Mouse (Mus musculus) lung, postnatal 0 days (tissue): ENCODE measurements at regions not wholly inside any gene's neighbourhood (a gene's known extent, or its start where the extent isn't known, plus 50 kb on each side); places are given as distances from the start of the nearest gene placed in this dataset.

Experiments
- ATAC-seq: fragments of 200-750 bp; cut with Nextera tagmentation; 2 replicates; pipeline ENCODE4 v1.8.0; 2017; ENCODE audit warnings: moderate library complexity
- DNase-seq: peaks from one replicate; pipeline ENCODE4 v3.0.0-alpha.2; 2016; ENCODE audit warnings: low spot score
- H3K27ac ChIP-seq: fragments of 300-500 bp; sonication (generic); 2 replicates; pipeline ENCODE4 v1.5.1; 2014; ENCODE audit warnings: antibody characterized with exemption, mild to moderate bottlenecking, low read length, mixed read lengths
- H3K27me3 ChIP-seq: fragments of 300-500 bp; sonication (generic); replicated peaks from 2 replicates; pipeline ENCODE4 v1.6.1; 2014; ENCODE audit warnings: low read length, mixed read lengths; ENCODE audit not compliant: insufficient read depth
- H3K36me3 ChIP-seq: fragments of 300-500 bp; sonication (generic); 2 replicates; pipeline ENCODE4 v1.6.1; 2014; ENCODE audit warnings: low read length, mixed read lengths; ENCODE audit not compliant: insufficient read depth
- H3K4me1 ChIP-seq: fragments of 300-500 bp; sonication (generic); 2 replicates; pipeline ENCODE4 v1.6.1; 2014; ENCODE audit warnings: antibody characterized with exemption, low read depth, low read length, mixed read lengths; ENCODE audit not compliant: insufficient read depth
- H3K4me2 ChIP-seq: fragments of 300-500 bp; sonication (generic); replicated peaks from 2 replicates; pipeline ENCODE4 v1.6.1; 2014; ENCODE audit warnings: low read depth, mild to moderate bottlenecking, low read length, moderate library complexity, mixed read lengths
- H3K4me3 ChIP-seq: fragments of 300-500 bp; sonication (generic); 2 replicates; pipeline ENCODE4 v1.5.1; 2014; ENCODE audit warnings: low read depth, low read length
- H3K9ac ChIP-seq: fragments of 300-500 bp; sonication (generic); replicated peaks from 2 replicates; pipeline ENCODE4 v1.6.1; 2014; ENCODE audit warnings: low read depth, mild to moderate bottlenecking
- H3K9me3 ChIP-seq: fragments of 300-500 bp; sonication (generic); 2 replicates; pipeline ENCODE4 v1.6.1; 2016; ENCODE audit warnings: low read length, mixed read lengths
- CTCF ChIP-seq: IDR thresholded peaks from 2 replicates; pipeline ENCODE4 v1.5.1; 2016; ENCODE audit warnings: antibody characterized with exemption, mild to moderate bottlenecking
- EP300 ChIP-seq: IDR thresholded peaks from 2 replicates; pipeline ENCODE4 v1.6.1; 2016; ENCODE audit warnings: antibody characterized with exemption, mild to moderate bottlenecking, control low read depth
- WGBS: fragments of 180-500 bp; shearing (Covaris S2); extraction: QIAGEN DNeasy Blood & Tissue Kit; methylation state at CpG from one replicate; pipeline ENCODE4 v1.1.7; 2014; 5-methylcytosine and 5-hydroxymethylcytosine counted together

- H3K9ac ChIP-seq = no peak overlapping the region
- 36% methylated on average over 19 of the region's 19 CpGs for WGBS
- H3K4me3 ChIP-seq = no peak overlapping the region
- no peak overlapping the region for H3K27ac ChIP-seq
- no peaks in the 10 kb centered on the region for H3K9me3 ChIP-seq
- DNase-seq (peak; percentile 86), ATAC-seq (peak; percentile 33; the same call in 1 of the 2 replicates)
- peak; percentile 79 for TF ChIP-seq CTCF
- TF ChIP-seq EP300 = no peak
- H3K4me1 ChIP-seq = no peaks in the 10 kb centered on the region
- no peak overlapping the region for H3K4me2 ChIP-seq
- no peaks in the 10 kb centered on the region for H3K36me3 ChIP-seq
- H3K27me3 ChIP-seq = no peaks in the 10 kb centered on the region
Measured at GRCm38 (mm10) chr14:106500344-106501135, 394.5 kb downstream of the Trim52 start.

GRCm38 (mm10) chr14:106506921-106507320 is 400.9 kb downstream of the Trim52 start:
- H3K9ac ChIP-seq = no peak overlapping the region
- DNase-seq (no peak), ATAC-seq (no peak)
- H3K36me3 ChIP-seq = no peaks in the 10 kb centered on the region
- WGBS = 64% methylated on average over 4 of the region's 4 CpGs
- no peaks in the 10 kb centered on the region for H3K27me3 ChIP-seq
- H3K9me3 ChIP-seq = no peaks in the 10 kb centered on the region
- no peaks in the 10 kb centered on the region for H3K4me1 ChIP-seq
- no peak overlapping the region for H3K4me3 ChIP-seq
- no peak for TF ChIP-seq EP300
- TF ChIP-seq CTCF = no peak
- no peak overlapping the region for H3K4me2 ChIP-seq
- H3K27ac ChIP-seq = no peak overlapping the region

DNA sequence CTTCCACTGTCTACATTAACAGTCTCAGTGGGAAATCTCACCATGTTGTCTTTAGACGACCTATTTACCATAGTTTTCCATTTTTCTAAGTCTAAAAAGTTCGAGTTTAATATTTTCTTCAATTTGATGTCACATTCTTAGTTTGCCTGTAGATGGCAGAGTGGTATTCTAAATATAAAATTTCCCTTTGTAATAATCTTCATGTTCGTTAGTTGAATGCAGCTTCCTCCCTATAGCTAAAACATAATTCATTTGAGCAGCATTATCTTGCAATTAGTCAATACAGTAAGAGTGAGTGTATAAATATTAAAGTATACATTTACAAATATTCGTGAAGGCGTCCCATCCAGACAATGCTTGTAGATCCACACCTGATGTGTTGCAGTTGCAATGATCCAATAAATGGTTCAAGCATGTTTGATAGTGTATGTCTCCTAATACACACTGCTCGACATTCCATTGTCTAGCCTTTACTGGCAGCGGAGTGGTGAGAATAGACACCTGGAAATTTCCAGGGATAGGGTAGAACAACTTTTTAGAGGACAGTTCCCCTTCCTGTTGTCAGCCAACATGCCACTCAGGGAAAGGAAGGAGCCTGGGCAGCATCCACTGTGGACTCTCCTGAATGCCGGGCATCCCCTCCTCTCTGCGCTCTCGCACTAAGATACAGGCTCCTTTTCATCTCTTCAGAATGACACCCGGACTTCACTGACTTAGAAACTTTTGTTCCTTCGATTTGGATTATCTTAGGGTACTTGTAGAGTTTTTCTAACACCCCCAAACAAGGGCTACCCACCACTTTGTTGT is 412.8 kb downstream of the Trim52 start:
- no peaks in the 10 kb centered on the region for H3K4me1 ChIP-seq
- no peak overlapping the region for H3K27ac ChIP-seq
- H3K4me3 ChIP-seq = no peak overlapping the region
- H3K27me3 ChIP-seq = no peaks in the 10 kb centered on the region
- no peaks in the 10 kb centered on the region for H3K9me3 ChIP-seq
- DNase-seq (peak; percentile 10), ATAC-seq (no peak)
- H3K36me3 ChIP-seq = no peaks in the 10 kb centered on the region
- 67% methylated on average over 12 of the region's 12 CpGs for WGBS
- H3K4me2 ChIP-seq = no peak overlapping the region
- no peak overlapping the region for H3K9ac ChIP-seq
- TF ChIP-seq CTCF = no peak
- TF ChIP-seq EP300 = no peak

DNA sequence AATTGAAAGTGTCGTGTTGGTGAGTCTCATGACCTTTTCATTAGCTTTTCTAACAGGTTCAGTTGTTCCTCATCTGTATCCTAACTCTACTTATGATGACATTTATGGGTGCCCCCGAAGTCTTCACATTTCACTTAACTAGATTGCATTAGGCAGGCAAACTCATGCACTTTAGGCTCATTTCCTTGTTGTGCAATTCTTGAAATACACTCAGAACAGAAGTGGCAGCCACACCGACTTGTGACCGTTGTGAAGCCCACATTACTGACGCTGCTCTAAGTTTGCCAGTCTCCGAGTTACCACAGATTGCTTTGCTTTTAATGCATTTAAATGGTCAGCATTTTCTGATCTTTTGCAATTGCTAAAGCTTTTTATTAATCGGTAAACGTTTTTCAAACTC is 414.8 kb downstream of the Trim52 start:
- 52% methylated on average over 8 of the region's 8 CpGs for WGBS
- no peaks in the 10 kb centered on the region for H3K9me3 ChIP-seq
- no peaks in the 10 kb centered on the region for H3K36me3 ChIP-seq
- no peak overlapping the region for H3K4me3 ChIP-seq
- H3K4me1 ChIP-seq = no peaks in the 10 kb centered on the region
- H3K4me2 ChIP-seq = no peak overlapping the region
- H3K9ac ChIP-seq = no peak overlapping the region
- TF ChIP-seq CTCF = no peak
- TF ChIP-seq EP300 = no peak
- H3K27ac ChIP-seq = no peak overlapping the region
- ATAC-seq = peak; percentile 50
- peak; percentile 34 for DNase-seq
- no peaks in the 10 kb centered on the region for H3K27me3 ChIP-seq

GRCm38 (mm10) chr14:106550150-106550549 is 444.2 kb downstream of the Trim52 start:
- WGBS = 14% methylated on average over 1 of the region's 1 CpGs
- TF ChIP-seq CTCF (no peak), EP300 (no peak)
- ATAC-seq = no peak
- H3K9me3 ChIP-seq = no peaks in the 10 kb centered on the region
- DNase-seq = no peak
- H3K9ac ChIP-seq = no peak overlapping the region
- no peak overlapping the region for H3K27ac ChIP-seq
- H3K4me1 ChIP-seq = no peaks in the 10 kb centered on the region
- H3K36me3 ChIP-seq = no peaks in the 10 kb centered on the region
- H3K4me3 ChIP-seq = no peak overlapping the region
- no peaks in the 10 kb centered on the region for H3K27me3 ChIP-seq
- no peak overlapping the region for H3K4me2 ChIP-seq

DNA sequence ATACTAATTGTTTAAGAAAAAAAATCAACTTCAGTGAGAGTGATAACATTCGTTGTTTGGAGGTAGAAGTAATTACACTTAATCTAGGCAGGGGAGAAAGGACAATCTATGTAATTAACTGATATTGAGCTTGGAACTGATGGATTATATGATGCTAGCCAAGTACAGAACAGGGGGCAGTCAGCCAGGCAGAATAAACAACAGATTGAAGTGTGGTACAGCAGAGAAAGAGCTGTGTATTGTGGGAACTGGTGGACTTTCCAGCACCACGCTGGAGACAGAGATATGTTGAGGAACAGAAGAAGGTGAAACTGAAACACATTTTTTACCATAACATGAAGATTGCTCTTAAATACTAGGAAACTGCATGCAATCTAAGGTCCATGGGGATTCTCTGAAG is 473.3 kb downstream of the Trim52 start:
- no peaks in the 10 kb centered on the region for H3K4me1 ChIP-seq
- H3K9me3 ChIP-seq = no peaks in the 10 kb centered on the region
- WGBS = 49% methylated on average over 2 of the region's 2 CpGs
- no peaks in the 10 kb centered on the region for H3K36me3 ChIP-seq
- no peaks in the 10 kb centered on the region for H3K27me3 ChIP-seq
- DNase-seq = no peak
- ATAC-seq = no peak
- H3K4me2 ChIP-seq = no peak overlapping the region
- H3K9ac ChIP-seq = no peak overlapping the region
- TF ChIP-seq CTCF (no peak), EP300 (no peak)
- no peak overlapping the region for H3K27ac ChIP-seq
- no peak overlapping the region for H3K4me3 ChIP-seq
